Mouse (Mus musculus) heart, embryonic 15.5 days (tissue): ENCODE measurements around the gene Phrf1. TPM values are rescaled to one million over a fixed set of nuclear protein-coding genes. Genes with fewer than 3 reads are reported as not detected.
A peak's percentile ranks its signal among the peaks of the same experiment; 100 is the strongest.

Experiments
- ATAC-seq: fragments of 200-750 bp; cut with Nextera tagmentation; replicated peaks from 2 replicates; pipeline ENCODE4 v1.8.0; 2017; ENCODE audit warnings: low read depth, moderate TSS enrichment; ENCODE audit not compliant: insufficient number of reproducible peaks, insufficient read depth, low FRiP score
- H3K27ac ChIP-seq: fragments of 300-500 bp; sonication (generic); 2 replicates; pipeline ENCODE4 v1.5.1; 2015; ENCODE audit warnings: mild to moderate bottlenecking, inconsistent platforms
- H3K27me3 ChIP-seq: fragments of 300-500 bp; sonication (generic); 2 replicates; pipeline ENCODE4 v1.6.1; 2015; ENCODE audit warnings: inconsistent platforms
- H3K36me3 ChIP-seq: fragments of 300-500 bp; sonication (generic); 2 replicates; pipeline ENCODE4 v1.6.1; 2015; ENCODE audit warnings: mild to moderate bottlenecking, inconsistent platforms
- H3K4me1 ChIP-seq: fragments of 300-500 bp; sonication (generic); replicated peaks from 2 replicates; pipeline ENCODE4 v1.6.1; 2015; ENCODE audit warnings: inconsistent platforms
- H3K4me2 ChIP-seq: fragments of 300-500 bp; sonication (generic); 2 replicates; pipeline ENCODE4 v1.6.1; 2015; ENCODE audit warnings: inconsistent platforms, mild to moderate bottlenecking, moderate library complexity
- H3K4me3 ChIP-seq: fragments of 300-500 bp; sonication (generic); 2 replicates; pipeline ENCODE4 v1.5.1; 2015; ENCODE audit warnings: mild to moderate bottlenecking, inconsistent platforms
- H3K9ac ChIP-seq: fragments of 300-500 bp; sonication (generic); 2 replicates; pipeline ENCODE4 v1.6.1; 2015; ENCODE audit warnings: mild to moderate bottlenecking, inconsistent platforms
- H3K9me3 ChIP-seq: fragments of 300-500 bp; sonication (generic); replicated peaks from 2 replicates; pipeline ENCODE4 v1.6.1; 2016; ENCODE audit warnings: inconsistent platforms
- WGBS: fragments of 180-500 bp; shearing (Covaris S2); methylation state at CpG from one replicate; pipeline ENCODE4 v1.1.7; 2015; ENCODE audit warnings: mixed read lengths; 5-methylcytosine and 5-hydroxymethylcytosine counted together
- polyA plus RNA-seq: library from polyadenylated mRNA; unstranded; fragments of >200 nt; fragmentation: Nextera tagmentation; extraction: Ambion mirVana; gene quantifications from 2 replicates; pipeline ENCODE4 v1.2.1, GENCODE M21; 2015

The Phrf1 gene
- polyA plus RNA-seq, 1 experiment from 2014 or later = 36.7 TPM

GRCm38 (mm10) chr7:141194830-141195229 lies 33.8 kb upstream of the Phrf1 start:
- 1% methylated on average over 28 of the region's 28 CpGs for WGBS
- peak overlapping the region; percentile 84 for H3K27ac ChIP-seq
- no peaks in the 10 kb centered on the region for H3K9me3 ChIP-seq
- peaks cover 20% of the 10 kb centered on the region for H3K36me3 ChIP-seq
- peak overlapping the region; percentile 95 for H3K4me3 ChIP-seq
- ATAC-seq = 0 out of 2 replicates have a peak, but pooled peaks have one; percentile 3
- H3K9ac ChIP-seq = peak overlapping the region; percentile 42; the same call in 1 of the 2 replicates
- H3K27me3 ChIP-seq = no peaks in the 10 kb centered on the region
- H3K4me1 ChIP-seq = peaks cover 26% of the 10 kb centered on the region
- H3K4me2 ChIP-seq = peak overlapping the region; percentile 92

GRCm38 (mm10) chr7:141195754-141196153 lies 32.8 kb upstream of the Phrf1 start:
- Histone ChIP-seq H3K36me3 (peaks cover 11% of the 10 kb centered on the region), H3K27ac (no peak overlapping the region), H3K4me1 (peaks cover 26% of the 10 kb centered on the region), H3K27me3 (no peaks in the 10 kb centered on the region), H3K9me3 (no peaks in the 10 kb centered on the region), H3K4me2 (peak overlapping the region; percentile 92; the same call in 1 of the 2 replicates), H3K4me3 (no peak overlapping the region), H3K9ac (no peak overlapping the region)
- WGBS = 96% methylated on average over 2 of the region's 2 CpGs
- no peak for ATAC-seq

- ATAC-seq = no peak
- Histone ChIP-seq H3K4me2 (no peak overlapping the region), H3K4me3 (no peak overlapping the region), H3K4me1 (peaks cover 23% of the 10 kb centered on the region), H3K27me3 (no peaks in the 10 kb centered on the region), H3K36me3 (peaks cover 1% of the 10 kb centered on the region), H3K9ac (no peak overlapping the region), H3K27ac (no peak overlapping the region), H3K9me3 (no peaks in the 10 kb centered on the region)
- WGBS = 92% methylated on average over 8 of the region's 8 CpGs
Measured at GRCm38 (mm10) chr7:141196619-141197282, 31.8 kb upstream of the Phrf1 start.

- no peaks in the 10 kb centered on the region for H3K9me3 ChIP-seq
- H3K27me3 ChIP-seq = no peaks in the 10 kb centered on the region
- no peak overlapping the region for H3K27ac ChIP-seq
- no peak overlapping the region for H3K4me2 ChIP-seq
- peaks cover 9% of the 10 kb centered on the region for H3K4me1 ChIP-seq
- no peak overlapping the region for H3K9ac ChIP-seq
- H3K36me3 ChIP-seq = no peaks in the 10 kb centered on the region
- H3K4me3 ChIP-seq = no peak overlapping the region
- no peak for ATAC-seq
- WGBS = 90% methylated on average over 4 of the region's 4 CpGs
Measured at GRCm38 (mm10) chr7:141198121-141198520, 30.5 kb upstream of the Phrf1 start.

GRCm38 (mm10) chr7:141204546-141204945 lies 24.0 kb upstream of the Phrf1 start:
- Histone ChIP-seq H3K9me3 (no peaks in the 10 kb centered on the region), H3K4me2 (no peak overlapping the region), H3K4me3 (no peak overlapping the region), H3K4me1 (no peaks in the 10 kb centered on the region), H3K27me3 (no peaks in the 10 kb centered on the region), H3K27ac (no peak overlapping the region), H3K9ac (no peak overlapping the region), H3K36me3 (no peaks in the 10 kb centered on the region)
- no peak for ATAC-seq
- 61% methylated on average over 3 of the region's 3 CpGs for WGBS

DNA sequence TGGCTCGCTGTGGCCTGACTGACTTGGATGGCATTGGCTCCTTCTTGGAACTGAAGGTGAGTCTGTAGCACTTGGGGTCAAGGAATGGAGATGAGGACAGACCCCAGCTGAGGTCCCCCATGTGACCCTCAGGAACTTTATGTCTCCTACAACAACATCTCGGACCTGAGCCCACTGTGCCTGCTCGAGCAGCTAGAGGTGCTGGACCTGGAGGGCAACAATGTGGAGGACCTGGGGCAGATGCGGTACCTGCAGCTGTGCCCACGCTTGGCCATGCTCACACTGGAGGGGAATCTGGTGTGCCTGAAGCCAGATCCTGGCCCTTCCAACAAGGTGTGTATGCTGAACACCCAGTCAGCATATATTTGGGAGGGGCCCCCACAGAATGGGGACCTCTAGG lies 23.1 kb upstream of the Phrf1 start:
- 89% methylated on average over 5 of the region's 5 CpGs for WGBS
- H3K9me3 ChIP-seq = no peaks in the 10 kb centered on the region
- H3K36me3 ChIP-seq = no peaks in the 10 kb centered on the region
- no peak overlapping the region for H3K4me2 ChIP-seq
- H3K27ac ChIP-seq = no peak overlapping the region
- H3K4me1 ChIP-seq = no peaks in the 10 kb centered on the region
- no peak for ATAC-seq
- H3K9ac ChIP-seq = no peak overlapping the region
- H3K27me3 ChIP-seq = no peaks in the 10 kb centered on the region
- H3K4me3 ChIP-seq = no peak overlapping the region

DNA sequence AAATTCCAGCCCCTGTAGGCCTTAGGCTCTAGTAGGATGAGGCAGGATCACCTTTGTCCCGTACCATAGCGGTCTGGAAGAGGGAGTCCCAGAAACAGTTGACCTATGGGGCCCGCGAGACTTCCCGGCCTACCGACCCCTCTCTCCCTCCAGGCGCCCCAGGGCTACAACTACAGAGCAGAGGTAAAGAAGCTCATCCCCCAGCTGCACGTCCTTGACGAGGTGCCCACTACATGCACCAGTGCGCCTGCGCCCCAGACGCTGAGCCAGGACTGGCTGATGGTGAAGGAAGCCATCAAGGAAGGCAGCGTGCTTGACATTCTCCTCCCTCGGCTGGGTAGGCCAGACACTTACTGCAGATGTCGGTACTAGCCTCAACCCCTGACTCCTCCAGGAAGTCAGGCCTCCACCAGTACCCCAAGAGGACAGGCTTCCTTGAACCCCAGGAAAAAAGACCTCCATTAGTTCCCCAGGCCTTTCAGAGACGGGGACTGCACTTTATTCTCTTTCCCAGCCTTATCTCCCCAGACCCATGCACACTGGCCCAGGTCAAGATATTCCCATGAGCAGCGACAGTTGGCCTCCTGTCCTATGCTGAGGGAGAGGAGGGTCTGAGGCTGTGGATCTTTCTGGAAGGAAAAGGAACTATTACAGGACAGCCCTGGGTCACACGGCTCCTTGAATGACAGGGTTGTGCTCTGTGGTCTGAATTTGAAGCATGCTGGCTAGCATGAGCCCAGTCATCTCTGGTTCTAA lies 22.2 kb upstream of the Phrf1 start:
- 85% methylated on average over 18 of the region's 18 CpGs for WGBS
- H3K36me3 ChIP-seq = no peaks in the 10 kb centered on the region
- H3K4me2 ChIP-seq = no peak overlapping the region
- H3K9ac ChIP-seq = no peak overlapping the region
- H3K4me3 ChIP-seq = no peak overlapping the region
- H3K27ac ChIP-seq = no peak overlapping the region
- no peaks in the 10 kb centered on the region for H3K4me1 ChIP-seq
- no peaks in the 10 kb centered on the region for H3K27me3 ChIP-seq
- no peak for ATAC-seq
- H3K9me3 ChIP-seq = no peaks in the 10 kb centered on the region

- ATAC-seq = no peak
- H3K36me3 ChIP-seq = no peaks in the 10 kb centered on the region
- H3K9ac ChIP-seq = no peak overlapping the region
- 67% methylated on average over 3 of the region's 3 CpGs for WGBS
- no peaks in the 10 kb centered on the region for H3K9me3 ChIP-seq
- no peak overlapping the region for H3K4me2 ChIP-seq
- no peak overlapping the region for H3K27ac ChIP-seq
- H3K4me1 ChIP-seq = no peaks in the 10 kb centered on the region
- no peak overlapping the region for H3K4me3 ChIP-seq
- no peaks in the 10 kb centered on the region for H3K27me3 ChIP-seq
Measured at GRCm38 (mm10) chr7:141209526-141209925, 19.1 kb upstream of the Phrf1 start.

DNA sequence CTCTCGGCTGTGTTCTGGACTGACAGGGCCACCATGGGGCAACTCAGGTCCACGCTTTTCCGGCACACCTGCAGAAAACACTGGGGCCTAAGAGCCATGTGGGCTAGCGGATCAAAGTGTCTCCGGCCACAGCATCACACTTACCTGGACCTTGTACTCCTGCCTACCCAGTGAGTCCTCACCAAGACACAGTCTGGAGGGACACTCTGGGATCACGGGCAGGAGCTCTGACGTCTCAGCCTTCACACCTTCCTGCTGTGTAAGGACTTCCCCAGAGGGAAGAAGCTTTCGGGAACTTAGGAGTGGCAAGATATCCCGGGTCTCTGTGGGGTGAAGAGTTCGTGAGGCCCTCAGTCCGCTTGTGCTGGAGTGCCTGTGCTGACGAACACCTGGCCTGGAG lies 18.4 kb upstream of the Phrf1 start:
- peaks cover 4% of the 10 kb centered on the region for H3K4me1 ChIP-seq
- WGBS = 64% methylated on average over 12 of the region's 12 CpGs
- H3K9ac ChIP-seq = no peak overlapping the region
- H3K9me3 ChIP-seq = no peaks in the 10 kb centered on the region
- no peak overlapping the region for H3K4me2 ChIP-seq
- no peak overlapping the region for H3K4me3 ChIP-seq
- H3K27me3 ChIP-seq = no peaks in the 10 kb centered on the region
- H3K27ac ChIP-seq = no peak overlapping the region
- H3K36me3 ChIP-seq = no peaks in the 10 kb centered on the region
- ATAC-seq = no peak

- no peaks in the 10 kb centered on the region for H3K27me3 ChIP-seq
- H3K4me2 ChIP-seq = no peak overlapping the region
- H3K9me3 ChIP-seq = no peaks in the 10 kb centered on the region
- H3K9ac ChIP-seq = no peak overlapping the region
- ATAC-seq = no peak
- H3K36me3 ChIP-seq = no peaks in the 10 kb centered on the region
- WGBS = 82% methylated on average over 14 of the region's 14 CpGs
- peaks cover 5% of the 10 kb centered on the region for H3K4me1 ChIP-seq
- H3K4me3 ChIP-seq = no peak overlapping the region
- H3K27ac ChIP-seq = no peak overlapping the region
Measured at GRCm38 (mm10) chr7:141210606-141211131, 17.9 kb upstream of the Phrf1 start.

DNA sequence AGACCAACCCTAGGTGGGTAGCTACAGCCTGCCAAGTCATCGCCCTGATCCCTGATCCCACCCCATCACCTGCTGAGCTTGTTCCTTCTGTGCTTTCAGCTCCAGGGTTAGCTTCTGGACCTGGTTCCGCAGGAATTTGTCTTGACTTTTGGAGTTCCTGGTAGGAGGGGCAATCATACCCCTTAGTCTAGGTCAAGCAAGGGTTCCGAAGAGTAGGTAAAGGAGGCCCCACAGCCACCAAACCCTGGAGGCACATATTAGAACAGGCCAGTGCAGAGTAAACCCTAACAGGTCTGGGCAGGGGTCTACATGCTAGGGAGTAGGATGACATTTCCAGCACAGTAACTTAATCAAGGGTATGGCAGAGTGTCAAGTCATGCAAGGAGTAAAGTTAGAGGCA lies 15.5 kb upstream of the Phrf1 start:
- Histone ChIP-seq H3K4me1 (peaks cover 22% of the 10 kb centered on the region), H3K4me2 (no peak overlapping the region), H3K4me3 (no peak overlapping the region), H3K27ac (no peak overlapping the region), H3K27me3 (no peaks in the 10 kb centered on the region), H3K9ac (no peak overlapping the region), H3K9me3 (no peaks in the 10 kb centered on the region), H3K36me3 (no peaks in the 10 kb centered on the region)
- ATAC-seq = no peak
- 85% methylated on average over 3 of the region's 3 CpGs for WGBS
